Mouse (Mus musculus) hindbrain, postnatal 0 days (tissue): ENCODE measurements around the gene Klf13. TPM values are rescaled to one million over a fixed set of nuclear protein-coding genes. Genes with fewer than 3 reads are reported as not detected.

Experiments
- ATAC-seq: fragments of 200-750 bp; cut with Nextera tagmentation; 2 replicates; pipeline ENCODE4 v1.8.0; 2017; ENCODE audit warnings: mild to moderate bottlenecking, moderate TSS enrichment, moderate library complexity
- DNase-seq: peaks from one replicate; pipeline ENCODE4 v3.0.0-alpha.2; 2015; ENCODE audit warnings: low spot score
- H3K27ac ChIP-seq: fragments of 300-500 bp; sonication (generic); 2 replicates; pipeline ENCODE4 v1.5.1; 2014; ENCODE audit warnings: mild to moderate bottlenecking
- H3K27me3 ChIP-seq: fragments of 300-500 bp; sonication (generic); 2 replicates; pipeline ENCODE4 v1.6.1; 2014; ENCODE audit warnings: low read length, mixed read lengths; ENCODE audit not compliant: insufficient read depth
- H3K36me3 ChIP-seq: fragments of 300-500 bp; sonication (generic); 2 replicates; pipeline ENCODE4 v1.6.1; 2014; ENCODE audit warnings: low read length, mixed read lengths; ENCODE audit not compliant: insufficient read depth
- H3K4me1 ChIP-seq: fragments of 300-500 bp; sonication (generic); 2 replicates; pipeline ENCODE4 v1.6.1; 2014; ENCODE audit warnings: antibody characterized with exemption, low read length, mixed read lengths; ENCODE audit not compliant: insufficient read depth
- H3K4me2 ChIP-seq: fragments of 300-500 bp; sonication (generic); 2 replicates; pipeline ENCODE4 v1.6.1; 2014; ENCODE audit warnings: low read depth, mild to moderate bottlenecking, low read length, moderate library complexity, mixed read lengths
- H3K4me3 ChIP-seq: fragments of 300-500 bp; sonication (generic); 2 replicates; pipeline ENCODE4 v1.5.1; 2014; ENCODE audit warnings: low read length
- H3K9ac ChIP-seq: fragments of 300-500 bp; sonication (generic); replicated peaks from 2 replicates; pipeline ENCODE4 v1.6.1; 2014; ENCODE audit warnings: mild to moderate bottlenecking, low read length, moderate library complexity, mixed read lengths
- H3K9me3 ChIP-seq: fragments of 300-500 bp; sonication (generic); 2 replicates; pipeline ENCODE4 v1.6.1; 2016; ENCODE audit warnings: low read length, mixed read lengths
- CTCF ChIP-seq: IDR thresholded peaks from 2 replicates; pipeline ENCODE4 v1.5.1; 2016; ENCODE audit warnings: antibody characterized with exemption, control low read depth, low read depth
- WGBS: fragments of 180-500 bp; shearing (Covaris S2); extraction: QIAGEN DNeasy Blood & Tissue Kit; methylation state at CpG from one replicate; pipeline ENCODE4 v1.1.7; 2014; 5-methylcytosine and 5-hydroxymethylcytosine counted together
- polyA plus RNA-seq: library from polyadenylated mRNA; unstranded; fragments of >200 nt; fragmentation: Nextera tagmentation; extraction: Ambion mirVana; gene quantifications from 2 replicates; pipeline ENCODE4 v1.2.1, GENCODE M21; 2015
- total RNA-seq: library from RNA; depleted of rRNA; stranded (reverse); fragments of >200 nt; gene quantifications from 2 replicates; pipeline ENCODE4 v1.2.3, GENCODE M21; 2014

Gene Klf13
- total and polyA plus RNA-seq, 2 experiments from 2014 or later = 26.9 to 34.0 TPM

DNA sequence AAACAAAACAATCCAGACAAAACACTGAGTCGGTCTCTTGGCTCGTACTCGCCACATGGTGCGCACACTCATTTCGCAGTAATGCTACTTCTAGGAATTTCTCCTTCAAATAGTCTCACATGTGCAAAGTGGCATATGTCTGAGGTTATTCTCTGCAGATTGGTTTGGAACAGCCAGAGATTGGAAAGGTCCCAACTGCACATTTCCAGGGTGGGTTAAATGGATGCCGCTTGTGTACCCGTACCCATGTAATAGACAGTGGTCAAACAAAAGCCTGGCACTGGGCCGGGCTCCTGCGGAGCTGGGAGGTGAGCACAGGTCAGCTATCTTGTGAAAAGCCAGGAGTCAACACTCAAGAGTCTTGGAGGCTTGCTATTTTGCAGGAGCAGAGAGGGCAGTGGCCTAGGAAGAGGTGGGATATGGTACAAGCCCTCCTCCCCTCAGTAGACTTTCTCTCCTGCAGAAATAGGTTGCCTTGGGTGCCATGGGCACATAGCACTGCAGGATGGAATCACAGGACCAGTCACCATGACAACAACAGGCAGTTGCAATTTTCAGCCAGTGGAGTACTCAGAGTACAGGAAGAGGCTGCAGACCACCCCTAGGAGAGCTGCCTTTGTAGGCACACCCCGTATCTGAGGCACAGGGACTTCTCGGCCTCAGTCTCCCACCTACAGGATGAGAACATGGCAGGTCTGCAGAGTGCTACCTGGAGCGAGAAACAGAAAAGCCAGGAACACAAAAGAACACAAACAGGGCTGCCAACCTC, 19.3 kb upstream of the Klf13 start:
- H3K4me1 ChIP-seq = peaks cover 32% of the 10 kb centered on the region
- peak; percentile 62 for DNase-seq
- H3K4me3 ChIP-seq = no peak overlapping the region
- H3K9me3 ChIP-seq = no peaks in the 10 kb centered on the region
- no peaks in the 10 kb centered on the region for H3K27me3 ChIP-seq
- no peak; the same call in none of the 2 replicates for TF ChIP-seq CTCF
- no peak overlapping the region for H3K4me2 ChIP-seq
- no peaks in the 10 kb centered on the region for H3K36me3 ChIP-seq
- peak overlapping the region; percentile 56; the same call in 1 of the 2 replicates for H3K27ac ChIP-seq
- ATAC-seq = peak; percentile 75
- H3K9ac ChIP-seq = no peak overlapping the region
- WGBS = 41% methylated on average over 12 of the region's 12 CpGs

DNA sequence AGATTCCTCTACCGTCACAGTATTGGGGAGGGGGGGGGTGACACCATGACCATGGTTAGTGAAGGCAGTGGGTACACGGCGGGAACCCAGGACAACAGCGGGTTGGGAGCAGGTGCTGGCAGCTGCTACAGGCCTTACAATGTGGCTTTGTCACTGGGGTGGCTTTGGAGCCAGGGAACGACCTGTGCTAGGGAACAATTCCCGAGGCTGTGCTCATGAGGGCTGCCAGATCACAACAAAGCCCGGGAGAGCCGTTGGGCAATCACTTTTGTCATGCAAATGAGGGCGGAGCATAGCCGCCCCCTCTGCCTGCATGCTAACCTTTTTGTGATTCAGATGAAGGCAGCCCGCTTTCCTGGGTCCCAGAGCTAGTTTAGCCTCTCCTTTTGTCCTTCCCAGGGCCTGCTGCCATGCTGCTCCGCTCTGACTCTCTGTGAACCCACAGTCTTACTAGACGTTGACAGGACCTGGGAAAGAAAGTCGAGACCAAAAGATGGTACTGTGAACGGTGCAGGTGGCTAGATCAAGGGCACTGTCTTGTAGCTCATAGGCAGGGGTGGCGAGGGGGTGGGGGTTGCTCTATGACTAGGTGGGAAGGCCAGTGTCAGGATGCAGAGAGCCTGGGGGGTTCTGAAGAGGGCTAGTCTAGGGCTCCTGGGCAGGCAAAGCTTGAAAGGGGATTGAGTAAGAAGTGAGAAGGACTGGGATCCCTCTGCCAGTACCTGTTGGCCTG, 18.4 kb upstream of the Klf13 start:
- Histone ChIP-seq H3K4me1 (peaks cover 25% of the 10 kb centered on the region), H3K9ac (no peak overlapping the region), H3K27ac (peak overlapping the region; percentile 56; the same call in 1 of the 2 replicates), H3K9me3 (no peaks in the 10 kb centered on the region), H3K4me2 (no peak overlapping the region), H3K36me3 (no peaks in the 10 kb centered on the region), H3K27me3 (no peaks in the 10 kb centered on the region), H3K4me3 (no peak overlapping the region)
- WGBS = 13% methylated on average over 16 of the region's 16 CpGs
- ATAC-seq = peak; percentile 82
- DNase-seq = peak; percentile 79
- TF ChIP-seq CTCF = no peak

DNA sequence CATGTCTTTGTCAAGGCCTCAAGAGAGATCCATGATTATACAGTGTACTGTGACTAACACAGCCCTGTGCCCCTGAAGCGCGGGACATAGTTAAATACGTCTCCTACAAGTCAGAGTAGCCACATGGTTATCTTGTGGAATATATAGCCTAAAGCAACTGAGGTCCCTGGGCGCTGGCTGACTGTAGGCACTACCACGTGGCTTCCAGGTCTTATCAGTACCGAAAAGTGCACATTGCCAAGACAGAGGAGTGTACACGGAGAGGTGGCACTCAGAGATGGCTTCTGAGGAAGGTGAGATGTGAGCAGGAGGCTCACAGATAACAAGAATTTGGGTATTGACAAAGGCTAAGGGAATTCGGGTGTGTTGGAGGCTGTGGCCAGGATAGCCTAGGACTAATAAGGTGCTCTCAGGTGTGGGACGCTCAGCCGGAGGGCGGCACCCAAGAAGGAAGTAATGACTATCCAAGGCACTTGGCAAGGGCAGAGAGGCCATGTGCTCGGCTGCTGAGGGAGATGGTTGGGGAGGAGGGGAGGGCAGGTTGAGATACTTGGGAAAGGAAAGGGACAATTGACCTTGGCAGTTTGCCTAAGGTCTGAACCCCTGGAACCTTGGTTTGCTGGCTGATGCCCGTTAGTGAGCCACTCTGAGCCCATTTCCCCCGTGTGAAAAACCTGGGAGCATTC, 17.6 kb upstream of the Klf13 start:
- H3K4me3 ChIP-seq = no peak overlapping the region
- WGBS = 66% methylated on average over 14 of the region's 14 CpGs
- H3K27me3 ChIP-seq = no peaks in the 10 kb centered on the region
- H3K4me2 ChIP-seq = no peak overlapping the region
- no peaks in the 10 kb centered on the region for H3K36me3 ChIP-seq
- peaks cover 25% of the 10 kb centered on the region for H3K4me1 ChIP-seq
- peak overlapping the region; percentile 29; the same call in 1 of the 2 replicates for H3K27ac ChIP-seq
- no peak overlapping the region for H3K9ac ChIP-seq
- ATAC-seq (no peak), DNase-seq (no peak)
- H3K9me3 ChIP-seq = no peaks in the 10 kb centered on the region
- TF ChIP-seq CTCF = no peak

DNA sequence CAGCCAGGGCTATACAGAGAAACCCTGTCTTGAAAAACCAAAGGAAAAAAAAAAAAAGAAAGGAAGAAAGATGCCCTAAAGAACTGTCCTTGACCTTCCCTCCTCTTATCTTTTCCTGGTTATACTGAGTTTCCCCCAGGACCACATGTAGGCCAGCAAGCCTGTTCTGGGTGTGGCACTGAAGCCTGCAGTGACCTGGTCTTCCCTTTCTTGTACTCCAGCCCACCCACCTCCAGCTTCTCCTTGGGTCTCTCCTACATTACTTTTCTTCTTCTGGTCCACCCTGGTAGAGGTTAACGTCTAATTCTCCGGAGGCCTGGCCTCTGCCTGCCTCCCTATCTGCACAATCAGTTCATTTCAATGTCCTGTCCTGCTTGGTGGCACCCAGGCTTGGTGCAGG, 16.7 kb upstream of the Klf13 start:
- Histone ChIP-seq H3K4me2 (no peak overlapping the region), H3K27ac (no peak overlapping the region), H3K27me3 (no peaks in the 10 kb centered on the region), H3K4me1 (peaks cover 25% of the 10 kb centered on the region), H3K36me3 (no peaks in the 10 kb centered on the region), H3K9me3 (no peaks in the 10 kb centered on the region), H3K9ac (no peak overlapping the region), H3K4me3 (no peak overlapping the region)
- ATAC-seq = no peak
- TF ChIP-seq CTCF = no peak
- DNase-seq = no peak
- 83% methylated on average over 2 of the region's 2 CpGs for WGBS

DNA sequence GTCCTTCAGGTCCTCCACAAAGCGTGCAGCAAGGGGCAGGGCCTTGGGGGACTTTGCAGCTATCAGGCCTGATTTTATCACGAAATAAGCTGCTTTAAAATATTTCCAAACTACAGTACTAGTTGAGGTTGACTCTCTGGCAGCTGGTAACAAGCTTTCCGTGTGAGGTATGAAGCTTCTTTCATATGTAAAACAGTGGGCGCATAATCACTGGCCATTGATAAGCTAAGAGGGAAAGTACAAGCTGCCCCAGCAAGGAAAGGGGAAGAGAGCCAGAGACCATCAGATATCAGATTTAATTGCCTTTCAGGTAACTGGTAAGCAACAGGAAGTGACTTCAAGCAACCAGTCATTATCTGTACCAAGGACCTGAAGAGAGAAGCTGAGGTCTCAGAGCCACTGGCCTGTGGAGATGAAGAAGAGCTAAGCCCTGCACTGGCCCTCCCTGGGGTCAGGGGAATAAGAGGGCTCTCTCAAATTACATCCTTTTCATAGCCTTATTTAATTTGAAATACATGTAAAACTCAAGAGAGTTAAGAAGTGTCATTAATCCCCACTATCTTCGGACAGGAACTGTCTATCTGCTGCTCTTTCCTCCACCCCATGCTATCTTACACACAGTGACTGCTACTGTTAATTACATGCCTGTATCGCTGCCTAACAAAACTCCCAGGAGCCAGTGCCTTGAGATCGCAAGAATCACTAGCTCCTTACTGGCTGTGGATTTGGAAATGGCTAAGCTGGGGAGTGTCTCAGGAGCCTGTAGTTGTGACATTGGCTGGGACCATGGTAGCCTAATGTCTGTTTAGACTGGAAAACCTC, 13.6 kb upstream of the Klf13 start:
- DNase-seq (no peak), ATAC-seq (no peak)
- Histone ChIP-seq H3K9me3 (no peaks in the 10 kb centered on the region), H3K4me2 (no peak overlapping the region), H3K4me1 (peaks cover 7% of the 10 kb centered on the region), H3K27me3 (no peaks in the 10 kb centered on the region), H3K36me3 (no peaks in the 10 kb centered on the region), H3K9ac (no peak overlapping the region), H3K27ac (no peak overlapping the region), H3K4me3 (no peak overlapping the region)
- TF ChIP-seq CTCF = no peak
- WGBS = 52% methylated on average over 7 of the region's 7 CpGs
